Mouse (Mus musculus): Measurements from ENCODE around the gene Pi4ka. TPM values are rescaled to one million over a fixed set of nuclear protein-coding genes. Genes with fewer than 3 reads are reported as not detected.

The Pi4ka gene
- polyA plus RNA-seq, 1 experiment from 2014 or later, result 74.8 TPM

- no peak overlapping the region for H3K4me3 ChIP-seq (ENCODE audit: low read depth, low read length)
- peaks cover 3% of the 10 kb centered on the region; the same call in 1 of the 2 replicates for H3K9me3 ChIP-seq (replicated peaks; ENCODE audit: control insufficient read depth, low read length, poor library complexity, severe bottlenecking)
- H3K4me2 ChIP-seq (ENCODE audit: low read length), result no peak overlapping the region
- ATAC-seq, result no peak
- WGBS, result 82% methylated on average over 6 of the region's 6 CpGs
- no peak overlapping the region for H3K27ac ChIP-seq (ENCODE audit: low read length)
- H3K36me3 ChIP-seq (ENCODE audit: control insufficient read depth, insufficient read depth, low read length), result no peaks in the 10 kb centered on the region
- no peaks in the 10 kb centered on the region for H3K27me3 ChIP-seq (ENCODE audit: control insufficient read depth, insufficient read depth, low read depth, low read length)
- no peak overlapping the region for H3K9ac ChIP-seq (ENCODE audit: low read depth, low read length)
- H3K4me1 ChIP-seq (ENCODE audit: control insufficient read depth, insufficient read depth, low read length), result peaks cover 3% of the 10 kb centered on the region; the same call in 1 of the 2 replicates
These were observed 134.3 kb downstream of the Pi4ka start for GRCm38 (mm10) chr16:17271856-17272255.

- 75% methylated on average over 4 of the region's 4 CpGs for WGBS
- H3K27me3 ChIP-seq (ENCODE audit: control insufficient read depth, insufficient read depth, low read depth, low read length), result no peaks in the 10 kb centered on the region
- no peak overlapping the region for H3K27ac ChIP-seq (ENCODE audit: low read length)
These were observed 135.0 kb downstream of the Pi4ka start for GRCm38 (mm10) chr16:17271124-17271523.

DNA sequence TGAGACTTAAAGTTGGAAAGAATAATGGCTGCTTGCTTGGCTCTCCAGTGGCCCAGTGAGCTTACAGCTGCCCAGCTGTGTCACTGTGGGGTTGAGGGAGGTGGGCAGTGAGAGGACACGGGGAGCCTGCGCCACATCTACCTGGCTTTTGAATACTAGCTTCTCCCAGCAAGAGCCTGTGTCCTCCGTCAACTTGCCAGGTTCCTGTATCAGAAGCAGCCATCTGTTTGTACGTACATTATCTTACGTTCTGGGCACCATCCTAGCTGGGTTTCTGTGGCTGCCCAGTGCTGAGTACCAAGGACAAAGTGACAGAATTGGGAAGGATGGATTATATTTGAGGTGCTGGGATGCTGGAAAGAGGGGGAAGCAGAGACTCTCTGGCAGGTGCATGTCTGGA lies 136.2 kb downstream of the Pi4ka start:
- H3K27ac ChIP-seq (ENCODE audit: low read length), result no peak overlapping the region
- H3K27me3 ChIP-seq (ENCODE audit: control insufficient read depth, insufficient read depth, low read depth, low read length), result no peaks in the 10 kb centered on the region
- no peak for ATAC-seq
- WGBS, result 96% methylated on average over 5 of the region's 5 CpGs
- no peaks in the 10 kb centered on the region for H3K4me1 ChIP-seq (ENCODE audit: control insufficient read depth, insufficient read depth, low read length)
- H3K9me3 ChIP-seq (replicated peaks; ENCODE audit: control insufficient read depth, low read length, poor library complexity, severe bottlenecking), result peaks cover 3% of the 10 kb centered on the region; the same call in 1 of the 2 replicates
- no peak overlapping the region for H3K9ac ChIP-seq (ENCODE audit: low read depth, low read length)
- H3K4me3 ChIP-seq (ENCODE audit: low read depth, low read length), result no peak overlapping the region
- H3K4me2 ChIP-seq (ENCODE audit: low read length), result no peak overlapping the region
- H3K36me3 ChIP-seq (ENCODE audit: control insufficient read depth, insufficient read depth, low read length), result no peaks in the 10 kb centered on the region

More at GRCm38 (mm10) chr16:17271124-17271523, 135.0 kb downstream of the Pi4ka start:
- Histone ChIP-seq H3K4me2 (ENCODE audit: low read length) (no peak overlapping the region), H3K36me3 (ENCODE audit: control insufficient read depth, insufficient read depth, low read length) (no peaks in the 10 kb centered on the region), H3K4me3 (ENCODE audit: low read depth, low read length) (no peak overlapping the region), H3K9ac (ENCODE audit: low read depth, low read length) (no peak overlapping the region), H3K9me3 (replicated peaks; ENCODE audit: control insufficient read depth, low read length, poor library complexity, severe bottlenecking) (peaks cover 3% of the 10 kb centered on the region; the same call in 1 of the 2 replicates), H3K4me1 (ENCODE audit: control insufficient read depth, insufficient read depth, low read length) (no peaks in the 10 kb centered on the region)
- ATAC-seq, result no peak

DNA sequence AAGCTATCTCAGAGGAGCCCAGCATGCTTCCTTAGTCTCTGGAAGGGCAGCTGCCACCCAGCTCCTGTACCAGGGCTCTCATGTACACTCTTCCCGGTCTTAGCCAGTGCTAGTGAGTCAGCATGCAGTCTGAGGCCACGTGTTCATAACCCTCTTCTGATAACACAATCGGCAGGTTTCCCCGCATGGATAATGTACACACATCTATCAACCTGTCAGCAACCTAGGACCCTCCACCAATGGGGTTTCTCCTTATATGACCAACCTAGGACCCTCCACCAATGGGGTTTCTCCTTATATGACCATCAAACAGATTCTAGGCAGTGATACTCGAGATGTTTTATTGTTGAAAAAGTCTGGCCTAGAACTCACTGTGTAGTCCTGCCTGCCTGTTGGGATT lies 138.2 kb downstream of the Pi4ka start:
- peaks cover 3% of the 10 kb centered on the region; the same call in 1 of the 2 replicates for H3K9me3 ChIP-seq (replicated peaks; ENCODE audit: control insufficient read depth, low read length, poor library complexity, severe bottlenecking)
- H3K4me2 ChIP-seq (ENCODE audit: low read length), result no peak overlapping the region
- no peak overlapping the region for H3K4me3 ChIP-seq (ENCODE audit: low read depth, low read length)
- H3K36me3 ChIP-seq (ENCODE audit: control insufficient read depth, insufficient read depth, low read length), result no peaks in the 10 kb centered on the region
- ATAC-seq, result 0 out of 2 replicates have a peak, but pooled peaks have one; percentile 9
- no peak overlapping the region for H3K9ac ChIP-seq (ENCODE audit: low read depth, low read length)
- no peak overlapping the region for H3K27ac ChIP-seq (ENCODE audit: low read length)
- no peaks in the 10 kb centered on the region for H3K4me1 ChIP-seq (ENCODE audit: control insufficient read depth, insufficient read depth, low read length)
- no peaks in the 10 kb centered on the region for H3K27me3 ChIP-seq (ENCODE audit: control insufficient read depth, insufficient read depth, low read depth, low read length)
- 84% methylated on average over 5 of the region's 5 CpGs for WGBS

DNA sequence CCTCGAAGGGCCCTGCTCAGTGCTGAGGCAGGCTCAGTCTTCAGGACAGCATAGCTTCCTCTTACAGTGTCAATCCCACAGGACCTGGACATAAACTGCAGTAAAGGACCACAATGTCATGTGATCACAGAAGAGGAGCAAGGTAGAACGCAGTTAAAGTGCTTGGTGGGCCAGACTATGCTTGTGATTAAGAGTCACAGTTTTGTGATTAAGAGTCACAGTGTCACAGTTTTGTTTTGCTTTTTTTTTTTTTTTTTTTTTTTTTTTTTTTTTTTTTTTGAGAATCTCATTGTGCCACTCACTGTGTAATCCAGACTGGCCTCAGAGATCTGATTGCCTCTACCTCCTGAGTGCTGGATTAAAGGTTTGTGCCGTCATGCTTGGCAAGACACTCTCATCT lies 140.0 kb downstream of the Pi4ka start:
- Histone ChIP-seq H3K27ac (ENCODE audit: low read length) (no peak overlapping the region), H3K36me3 (ENCODE audit: control insufficient read depth, insufficient read depth, low read length) (no peaks in the 10 kb centered on the region), H3K9me3 (replicated peaks; ENCODE audit: control insufficient read depth, low read length, poor library complexity, severe bottlenecking) (peaks cover 3% of the 10 kb centered on the region; the same call in 1 of the 2 replicates), H3K4me3 (ENCODE audit: low read depth, low read length) (no peak overlapping the region), H3K4me2 (ENCODE audit: low read length) (no peak overlapping the region), H3K27me3 (ENCODE audit: control insufficient read depth, insufficient read depth, low read depth, low read length) (no peaks in the 10 kb centered on the region), H3K4me1 (ENCODE audit: control insufficient read depth, insufficient read depth, low read length) (no peaks in the 10 kb centered on the region), H3K9ac (ENCODE audit: low read depth, low read length) (no peak overlapping the region)
- 64% methylated on average over 3 of the region's 3 CpGs for WGBS
- ATAC-seq, result no peak

- Histone ChIP-seq H3K9me3 (replicated peaks; ENCODE audit: control insufficient read depth, low read length, poor library complexity, severe bottlenecking) (no peaks in the 10 kb centered on the region), H3K4me3 (ENCODE audit: low read depth, low read length) (no peak overlapping the region), H3K36me3 (ENCODE audit: control insufficient read depth, insufficient read depth, low read length) (peaks cover 16% of the 10 kb centered on the region; the same call in 1 of the 2 replicates), H3K4me1 (ENCODE audit: control insufficient read depth, insufficient read depth, low read length) (no peaks in the 10 kb centered on the region), H3K27me3 (ENCODE audit: control insufficient read depth, insufficient read depth, low read depth, low read length) (no peaks in the 10 kb centered on the region), H3K27ac (ENCODE audit: low read length) (no peak overlapping the region), H3K4me2 (ENCODE audit: low read length) (no peak overlapping the region), H3K9ac (ENCODE audit: low read depth, low read length) (no peak overlapping the region)
- no peak for ATAC-seq
- 90% methylated on average over 1 of the region's 1 CpGs for WGBS
These were observed 144.8 kb downstream of the Pi4ka start for GRCm38 (mm10) chr16:17261341-17261740.

DNA sequence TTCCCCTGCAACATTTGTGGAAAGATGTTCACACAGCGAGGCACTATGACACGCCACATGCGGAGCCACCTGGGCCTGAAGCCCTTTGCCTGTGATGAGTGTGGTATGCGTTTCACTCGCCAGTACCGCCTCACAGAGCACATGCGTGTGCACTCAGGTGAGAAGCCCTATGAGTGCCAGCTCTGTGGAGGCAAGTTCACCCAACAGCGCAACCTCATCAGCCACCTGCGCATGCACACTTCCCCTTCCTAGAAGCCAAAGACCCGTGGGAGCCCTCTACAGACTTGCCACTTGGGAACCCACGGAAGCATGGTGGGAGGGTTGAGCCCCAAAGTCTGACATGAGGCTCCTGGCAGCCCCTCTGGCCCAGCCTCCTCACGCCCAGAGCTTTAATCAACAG lies 147.2 kb downstream of the Pi4ka start:
- H3K4me3 ChIP-seq (ENCODE audit: low read depth, low read length), result no peak overlapping the region
- WGBS, result 98% methylated on average over 12 of the region's 12 CpGs
- H3K4me1 ChIP-seq (ENCODE audit: control insufficient read depth, insufficient read depth, low read length), result peaks cover 6% of the 10 kb centered on the region
- no peaks in the 10 kb centered on the region for H3K9me3 ChIP-seq (replicated peaks; ENCODE audit: control insufficient read depth, low read length, poor library complexity, severe bottlenecking)
- no peak overlapping the region for H3K9ac ChIP-seq (ENCODE audit: low read depth, low read length)
- H3K27ac ChIP-seq (ENCODE audit: low read length), result no peak overlapping the region
- H3K27me3 ChIP-seq (ENCODE audit: control insufficient read depth, insufficient read depth, low read depth, low read length), result no peaks in the 10 kb centered on the region
- H3K36me3 ChIP-seq (ENCODE audit: control insufficient read depth, insufficient read depth, low read length), result peaks cover 18% of the 10 kb centered on the region
- no peak for ATAC-seq
- H3K4me2 ChIP-seq (ENCODE audit: low read length), result no peak overlapping the region

DNA sequence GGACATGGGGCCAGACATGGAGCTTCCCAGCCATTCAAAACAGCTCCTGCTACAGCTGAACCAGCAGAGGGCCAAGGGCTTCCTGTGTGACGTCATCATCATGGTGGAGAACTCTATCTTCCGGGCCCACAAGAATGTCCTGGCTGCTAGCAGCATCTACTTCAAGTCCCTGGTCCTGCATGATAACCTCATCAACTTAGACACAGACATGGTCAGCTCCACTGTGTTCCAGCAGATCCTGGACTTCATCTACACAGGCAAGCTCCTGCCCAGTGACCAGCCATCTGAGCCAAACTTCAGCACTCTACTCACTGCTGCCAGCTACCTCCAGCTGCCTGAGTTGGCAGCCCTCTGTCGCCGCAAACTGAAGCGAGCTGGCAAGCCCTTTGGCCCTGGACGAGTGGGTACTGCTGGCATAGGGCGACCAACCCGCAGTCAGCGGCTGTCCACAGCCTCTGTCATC lies 148.7 kb downstream of the Pi4ka start:
- 93% methylated on average over 9 of the region's 9 CpGs for WGBS
- Histone ChIP-seq H3K9me3 (replicated peaks; ENCODE audit: control insufficient read depth, low read length, poor library complexity, severe bottlenecking) (no peaks in the 10 kb centered on the region), H3K4me2 (ENCODE audit: low read length) (no peak overlapping the region), H3K9ac (ENCODE audit: low read depth, low read length) (no peak overlapping the region), H3K4me3 (ENCODE audit: low read depth, low read length) (no peak overlapping the region), H3K27me3 (ENCODE audit: control insufficient read depth, insufficient read depth, low read depth, low read length) (no peaks in the 10 kb centered on the region), H3K36me3 (ENCODE audit: control insufficient read depth, insufficient read depth, low read length) (peaks cover 18% of the 10 kb centered on the region), H3K4me1 (ENCODE audit: control insufficient read depth, insufficient read depth, low read length) (peaks cover 12% of the 10 kb centered on the region), H3K27ac (ENCODE audit: low read length) (no peak overlapping the region)
- peak; percentile 13; the same call in 1 of the 2 replicates for ATAC-seq

DNA sequence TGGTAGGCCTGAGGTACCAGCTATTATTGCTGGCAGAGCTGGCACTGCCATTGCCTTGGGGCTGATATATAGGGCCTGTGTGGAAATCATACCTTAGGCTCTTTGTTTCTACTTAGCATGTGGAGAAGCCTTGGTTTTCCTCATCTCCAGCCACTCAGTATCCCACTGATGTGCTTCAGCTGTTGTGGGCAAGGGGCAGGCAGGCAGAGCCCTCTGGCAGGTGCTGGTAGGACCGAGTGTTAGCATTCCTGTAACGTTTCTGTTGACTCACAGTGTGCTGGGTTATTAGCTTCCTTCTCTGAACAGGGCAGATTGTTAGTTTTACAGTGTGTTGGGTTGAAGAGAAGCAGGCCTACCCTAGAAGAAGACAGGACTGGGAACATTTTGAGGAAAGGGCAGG lies 150.8 kb downstream of the Pi4ka start:
- Histone ChIP-seq H3K36me3 (ENCODE audit: control insufficient read depth, insufficient read depth, low read length) (peaks cover 18% of the 10 kb centered on the region), H3K4me1 (ENCODE audit: control insufficient read depth, insufficient read depth, low read length) (peaks cover 22% of the 10 kb centered on the region), H3K9ac (ENCODE audit: low read depth, low read length) (no peak overlapping the region), H3K4me3 (ENCODE audit: low read depth, low read length) (no peak overlapping the region), H3K4me2 (ENCODE audit: low read length) (no peak overlapping the region), H3K27me3 (ENCODE audit: control insufficient read depth, insufficient read depth, low read depth, low read length) (no peaks in the 10 kb centered on the region), H3K27ac (ENCODE audit: low read length) (no peak overlapping the region), H3K9me3 (replicated peaks; ENCODE audit: control insufficient read depth, low read length, poor library complexity, severe bottlenecking) (no peaks in the 10 kb centered on the region)
- 91% methylated on average over 2 of the region's 2 CpGs for WGBS
- ATAC-seq, result no peak

Measured in midbrain, embryonic 16.5 days (tissue).